Mouse (Mus musculus) A20 (cell line): ENCODE measurements around the gene Pfas.
"Not testable (repeated sequence)": the region's sequence is repeated elsewhere in the genome, so short reads cannot be mapped to it uniquely, and the experiment has no call there.

Experiments used
- DNase-seq: peaks from one replicate; pipeline ENCODE4 v3.0.0-alpha.2; 2011; ENCODE audit warnings: low read depth, low spot score

Gene Pfas

DNA sequence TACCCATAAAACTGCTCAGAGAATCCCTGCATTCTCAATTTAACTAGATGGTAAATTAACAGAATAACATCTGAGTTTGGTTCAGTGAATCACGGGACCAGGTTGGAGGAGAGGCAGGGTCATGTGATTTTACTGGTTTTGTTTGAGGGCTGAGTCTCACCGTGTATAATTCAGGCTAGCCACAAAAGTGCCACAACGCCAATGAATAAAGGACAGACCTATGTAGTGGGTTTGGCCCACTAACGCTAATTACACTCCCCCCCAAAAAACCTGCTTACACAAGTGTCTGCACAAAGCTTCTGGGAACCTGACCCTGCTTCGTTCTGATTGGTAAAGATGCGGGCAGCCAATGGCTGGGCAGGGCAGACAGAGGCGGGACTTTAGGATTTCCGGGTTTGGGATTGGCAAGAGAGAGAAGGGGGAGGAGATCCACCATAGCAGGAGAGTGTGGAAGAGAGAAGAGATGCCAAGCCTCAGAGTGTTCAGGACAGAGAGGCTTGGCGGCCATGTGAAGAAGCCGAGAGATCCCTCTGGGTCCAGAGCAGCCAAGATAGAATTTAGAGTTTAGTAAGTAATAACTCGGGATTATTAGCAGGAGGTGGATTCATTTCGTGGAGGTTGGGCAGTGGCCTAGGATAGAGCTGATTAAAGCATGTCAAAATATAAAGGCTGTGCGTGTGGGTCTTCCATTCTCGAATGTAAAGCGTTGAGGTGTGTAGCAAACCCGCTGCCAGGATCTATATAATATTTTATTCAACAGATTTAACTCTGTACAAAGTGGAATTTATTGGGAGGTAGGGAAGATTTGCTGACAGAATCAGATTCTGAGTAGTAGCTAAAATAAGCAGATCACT is 68.6 kb downstream of the Pfas start:
- DNase-seq = peak; percentile 92

DNA sequence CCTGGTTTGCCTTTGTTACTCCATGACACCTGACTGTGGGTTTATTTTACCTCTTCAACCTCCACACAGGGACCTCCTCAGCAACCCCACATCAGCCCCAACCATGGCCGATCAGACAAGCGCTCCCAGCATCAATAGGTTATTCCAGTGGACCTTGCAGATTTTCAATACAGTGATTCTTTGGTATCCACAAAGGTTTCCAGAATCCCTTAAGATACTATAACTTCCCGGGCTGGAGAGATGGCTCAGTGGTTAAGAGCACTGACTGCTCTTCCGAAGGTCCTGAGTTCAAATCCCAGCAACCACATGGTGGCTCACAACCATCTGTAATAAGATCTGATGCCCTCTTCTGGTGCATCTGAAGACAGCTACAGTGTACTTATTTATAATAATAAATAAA is 71.3 kb downstream of the Pfas start:
- not testable (repeated sequence) for DNase-seq
